Mouse (Mus musculus) erythroblast, embryonic 14.5 days (primary cell): ENCODE results near the gene Tceanc2. TPM values are rescaled to one million over a fixed set of nuclear protein-coding genes. Genes with fewer than 3 reads are reported as not detected.

ENCODE experiments used
- H3K27me3 ChIP-seq: 2 replicates; pipeline ENCODE4 v1.6.1; 2012; ENCODE audit warnings: inconsistent platforms; ENCODE audit not compliant: control insufficient read depth
- H3K36me3 ChIP-seq: 2 replicates; pipeline ENCODE4 v1.6.1; 2012; ENCODE audit warnings: mild to moderate bottlenecking, inconsistent platforms; ENCODE audit not compliant: control insufficient read depth
- H3K4me1 ChIP-seq: 2 replicates; pipeline ENCODE4 v1.6.1; 2012; ENCODE audit warnings: inconsistent platforms; ENCODE audit not compliant: control insufficient read depth
- H3K4me3 ChIP-seq: replicated peaks from 2 replicates; pipeline ENCODE3; 2012; ENCODE audit warnings: moderate library complexity, mild to moderate bottlenecking, inconsistent platforms
- H3K9me3 ChIP-seq: 2 replicates; pipeline ENCODE4 v1.6.1; 2012; ENCODE audit warnings: low read length, inconsistent platforms, mixed read lengths; ENCODE audit not compliant: control insufficient read depth
- GATA1 ChIP-seq: IDR thresholded peaks from 2 replicates; pipeline ENCODE4 v1.6.1; 2012; ENCODE audit warnings: low read length, inconsistent platforms, mixed read lengths
- TAL1 ChIP-seq: IDR thresholded peaks from 3 replicates; pipeline ENCODE4 v1.6.1; 2012; ENCODE audit warnings: low read length, inconsistent platforms, mixed read lengths
- polyA plus RNA-seq: library from polyadenylated mRNA; stranded (reverse); fragments of >175 nt; gene quantifications from 2 replicates; pipeline ENCODE4 v1.2.3, GENCODE M21; 2012

The Tceanc2 gene
- polyA plus RNA-seq, 1 experiment, result 2.8 TPM

GRCm38 (mm10) chr4:107163341-107163740 is 15.6 kb downstream of the Tceanc2 start:
- H3K36me3 ChIP-seq, result peaks cover 60% of the 10 kb centered on the region
- H3K9me3 ChIP-seq, result no peaks in the 10 kb centered on the region
- no peak overlapping the region for H3K4me3 ChIP-seq
- no peak for TF ChIP-seq TAL1
- TF ChIP-seq GATA1, result no peak
- 0 out of 2 replicates have a peak, but pooled peaks cover 1% of the 10 kb centered on the region for H3K4me1 ChIP-seq
- no peaks in the 10 kb centered on the region for H3K27me3 ChIP-seq

GRCm38 (mm10) chr4:107160181-107160580 is 18.7 kb downstream of the Tceanc2 start:
- peaks cover 3% of the 10 kb centered on the region; the same call in 1 of the 2 replicates for H3K4me1 ChIP-seq
- H3K9me3 ChIP-seq, result no peaks in the 10 kb centered on the region
- H3K27me3 ChIP-seq, result no peaks in the 10 kb centered on the region
- no peak overlapping the region for H3K4me3 ChIP-seq
- TF ChIP-seq GATA1, result no peak
- no peak for TF ChIP-seq TAL1
- peaks cover 69% of the 10 kb centered on the region for H3K36me3 ChIP-seq

- no peak overlapping the region for H3K4me3 ChIP-seq
- no peaks in the 10 kb centered on the region for H3K9me3 ChIP-seq
- TF ChIP-seq TAL1, result no peak
- no peak for TF ChIP-seq GATA1
- peaks cover 1% of the 10 kb centered on the region; the same call in 1 of the 2 replicates for H3K4me1 ChIP-seq
- peaks cover 69% of the 10 kb centered on the region for H3K36me3 ChIP-seq
- no peaks in the 10 kb centered on the region for H3K27me3 ChIP-seq
These were observed 19.6 kb downstream of the Tceanc2 start for GRCm38 (mm10) chr4:107159166-107159773.

GRCm38 (mm10) chr4:107156983-107157401 is 21.9 kb downstream of the Tceanc2 start:
- H3K36me3 ChIP-seq, result peaks cover 68% of the 10 kb centered on the region

GRCm38 (mm10) chr4:107152571-107152970 is 26.3 kb downstream of the Tceanc2 start:
- Histone ChIP-seq H3K9me3 (no peaks in the 10 kb centered on the region), H3K36me3 (peaks cover 49% of the 10 kb centered on the region), H3K4me1 (peaks cover 1% of the 10 kb centered on the region; the same call in 1 of the 2 replicates), H3K27me3 (no peaks in the 10 kb centered on the region), H3K4me3 (no peak overlapping the region)
- no peak for TF ChIP-seq TAL1
- no peak for TF ChIP-seq GATA1

More at GRCm38 (mm10) chr4:107156983-107157401, 21.9 kb downstream of the Tceanc2 start:
- Histone ChIP-seq H3K9me3 (no peaks in the 10 kb centered on the region), H3K4me3 (no peak overlapping the region), H3K4me1 (peaks cover 1% of the 10 kb centered on the region; the same call in 1 of the 2 replicates), H3K27me3 (no peaks in the 10 kb centered on the region)
- TF ChIP-seq TAL1, result no peak
- TF ChIP-seq GATA1, result no peak

GRCm38 (mm10) chr4:107150991-107151390 is 27.9 kb downstream of the Tceanc2 start:
- H3K9me3 ChIP-seq, result no peaks in the 10 kb centered on the region
- peaks cover 53% of the 10 kb centered on the region for H3K36me3 ChIP-seq

GRCm38 (mm10) chr4:107143511-107143910 is 35.4 kb downstream of the Tceanc2 start:
- peaks cover 54% of the 10 kb centered on the region for H3K36me3 ChIP-seq
- no peaks in the 10 kb centered on the region for H3K9me3 ChIP-seq
- H3K4me1 ChIP-seq, result no peaks in the 10 kb centered on the region
- TF ChIP-seq GATA1, result no peak
- no peak for TF ChIP-seq TAL1
- no peak overlapping the region for H3K4me3 ChIP-seq
- no peaks in the 10 kb centered on the region for H3K27me3 ChIP-seq

More at GRCm38 (mm10) chr4:107150991-107151390, 27.9 kb downstream of the Tceanc2 start:
- H3K27me3 ChIP-seq, result no peaks in the 10 kb centered on the region
- no peak overlapping the region for H3K4me3 ChIP-seq
- no peaks in the 10 kb centered on the region for H3K4me1 ChIP-seq
- no peak for TF ChIP-seq TAL1
- TF ChIP-seq GATA1, result no peak

GRCm38 (mm10) chr4:107139836-107140631 is 38.9 kb downstream of the Tceanc2 start:
- no peaks in the 10 kb centered on the region for H3K4me1 ChIP-seq
- TF ChIP-seq GATA1 (no peak), TAL1 (no peak)
- H3K4me3 ChIP-seq, result no peak overlapping the region
- H3K27me3 ChIP-seq, result no peaks in the 10 kb centered on the region
- H3K9me3 ChIP-seq, result no peaks in the 10 kb centered on the region
- H3K36me3 ChIP-seq, result peaks cover 32% of the 10 kb centered on the region
